Mouse (Mus musculus) retina, postnatal 1 day (tissue): ENCODE measurements around the gene Lhx6.

Source experiments
- DNase-seq: peaks from one replicate; pipeline ENCODE4 v3.0.0-alpha.2; 2012

Gene Lhx6

GRCm38 (mm10) chr2:36092748-36093147 is 12.5 kb downstream of the Lhx6 start:
- no peak for DNase-seq

- peak; percentile 86 for DNase-seq
Observed at GRCm38 (mm10) chr2:36090853-36091741, 14.1 kb downstream of the Lhx6 start.

- DNase-seq = no peak
Observed at GRCm38 (mm10) chr2:36089190-36089589, 16.0 kb downstream of the Lhx6 start.

GRCm38 (mm10) chr2:36085041-36085440 is 20.2 kb downstream of the Lhx6 start:
- DNase-seq = no peak

- no peak for DNase-seq
Observed at GRCm38 (mm10) chr2:36082802-36083580, 22.2 kb downstream of the Lhx6 start.

- DNase-seq = no peak
Observed at GRCm38 (mm10) chr2:36081446-36081845, 23.8 kb downstream of the Lhx6 start.

GRCm38 (mm10) chr2:36077160-36077761 is 27.9 kb downstream of the Lhx6 start:
- no peak for DNase-seq

GRCm38 (mm10) chr2:36075210-36075609 is 30.0 kb downstream of the Lhx6 start:
- DNase-seq = no peak

- no peak for DNase-seq
Observed at GRCm38 (mm10) chr2:36073781-36074180, 31.4 kb downstream of the Lhx6 start.

- no peak for DNase-seq
Observed at GRCm38 (mm10) chr2:36071660-36072305, 33.4 kb downstream of the Lhx6 start.

GRCm38 (mm10) chr2:36067132-36067531 is 38.1 kb downstream of the Lhx6 start:
- peak; percentile 8 for DNase-seq

GRCm38 (mm10) chr2:36061409-36061808 is 43.8 kb downstream of the Lhx6 start:
- no peak for DNase-seq

- no peak for DNase-seq
Observed at GRCm38 (mm10) chr2:36056248-36056647, 49.0 kb downstream of the Lhx6 start.

GRCm38 (mm10) chr2:36053249-36053648 is 52.0 kb downstream of the Lhx6 start:
- no peak for DNase-seq

- DNase-seq = no peak
Observed at GRCm38 (mm10) chr2:36049567-36049954, 55.6 kb downstream of the Lhx6 start.

- DNase-seq = peak; percentile 98
Observed at GRCm38 (mm10) chr2:36048748-36049566, 56.3 kb downstream of the Lhx6 start, which contains the start of the genes Ndufa8 and Morn5. Gene Ndufa8 (minus strand): TSS chr2:36049406. Gene Morn5 (plus strand): TSS chr2:36049458.

- DNase-seq = peak; percentile 2
Observed at GRCm38 (mm10) chr2:36048164-36048563, 57.0 kb downstream of the Lhx6 start.

GRCm38 (mm10) chr2:36040872-36041271 is 64.3 kb downstream of the Lhx6 start:
- no peak for DNase-seq

- DNase-seq = no peak
Observed at GRCm38 (mm10) chr2:36039297-36039985, 65.8 kb downstream of the Lhx6 start.

GRCm38 (mm10) chr2:36035413-36036081 is 69.7 kb downstream of the Lhx6 start:
- no peak for DNase-seq

GRCm38 (mm10) chr2:36034898-36035297 is 70.3 kb downstream of the Lhx6 start:
- no peak for DNase-seq
